Mouse (Mus musculus) heart, postnatal 0 days (tissue): ENCODE results near the gene Ncf1.

Experiments used
- CTCF ChIP-seq: IDR thresholded peaks from 2 replicates; pipeline ENCODE4 v1.5.1; 2016; ENCODE audit warnings: antibody characterized with exemption, control low read depth, low read depth
- EP300 ChIP-seq: IDR thresholded peaks from 2 replicates; pipeline ENCODE4 v1.6.1; 2016; ENCODE audit warnings: antibody characterized with exemption, low read depth

DNA sequence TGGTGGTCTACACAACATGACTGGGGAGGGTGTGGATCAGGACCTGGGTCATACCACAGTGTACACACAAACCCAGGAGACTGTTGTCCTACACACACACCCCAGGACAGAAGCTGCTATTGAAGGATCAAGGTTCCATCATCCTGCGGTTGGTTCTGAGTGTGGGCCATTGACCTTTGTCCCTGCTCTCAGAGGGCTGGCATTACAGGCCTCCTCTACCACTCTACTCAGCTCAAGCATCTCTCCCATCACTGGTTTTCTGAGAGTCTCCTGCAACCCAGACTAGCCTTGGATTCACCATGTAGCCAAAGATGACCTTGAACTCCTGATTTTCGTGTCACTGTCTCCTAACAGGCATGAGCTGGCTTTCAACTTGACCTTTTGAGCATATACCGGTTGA is 6.8 kb upstream of the Ncf1 start:
- TF ChIP-seq CTCF (no peak), EP300 (no peak)
